Mouse (Mus musculus): ENCODE results near the gene Gm4303.
"Not testable (repeated sequence)": the region's sequence is repeated elsewhere in the genome, so short reads cannot be mapped to it uniquely, and the experiment has no call there.

GRCm38 (mm10) chr10:100300106-100300505, 45.7 kb upstream of the Gm4303 start:
- TF ChIP-seq CTCF (conservative IDR thresholded peaks at IDR 0.05; ENCODE audit: low read length); NANOG (IDR thresholded peaks at IDR 0.05; ENCODE audit: borderline replicate concordance, low read length); POU5F1 (IDR thresholded peaks at IDR 0.05; ENCODE audit: borderline replicate concordance, low read length): not testable (repeated sequence)

Measured in E14TG2a.4 (cell line).